Mouse (Mus musculus): ENCODE data around the gene Peg3. TPM values are rescaled to one million over a fixed set of nuclear protein-coding genes. Genes with fewer than 3 reads are reported as not detected.
"Not testable (repeated sequence)": the region's sequence is repeated elsewhere in the genome, so short reads cannot be mapped to it uniquely, and the experiment has no call there.

The Peg3 gene
- total RNA-seq (2021), result 100 to 1,000 TPM; 217 to 231 TPM
- long read RNA-seq, experiment 1, full-length matches to known transcripts, result 2 of 34 reads
- long read RNA-seq, experiment 1, partial matches to known transcripts, result 0 of 34 reads
- long read RNA-seq, experiment 1, other reads (novel, unspliced or antisense), result 32 of 34 reads
- long read RNA-seq, experiment 2, partial matches to known transcripts, result 0 of 20 reads
- long read RNA-seq, experiment 2, other reads (novel, unspliced or antisense), result 20 of 20 reads

- DNase-seq (ENCODE audit: low spot score in 2 of 2), result peak; percentile 83 to 90
Measured at GRCm38 (mm10) chr7:6730241-6730640, at the start of gene Peg3, which contains the start of gene Usp29. TSS of gene Peg3 (minus strand) at chr7:6730431. TSS of gene Usp29 (plus strand) at chr7:6730578.

- DNase-seq (ENCODE audit: low spot score in 2 of 2), result no peak
Measured at GRCm38 (mm10) chr7:6779172-6779571, 48.9 kb upstream of the Peg3 start.

- DNase-seq (ENCODE audit: low spot score in 2 of 2), result no peak
Measured at GRCm38 (mm10) chr7:6777689-6778088, 47.5 kb upstream of the Peg3 start.

- DNase-seq (ENCODE audit: low spot score in 2 of 2), result no peak
Measured at GRCm38 (mm10) chr7:6777107-6777506, 46.9 kb upstream of the Peg3 start.

- peak; percentile 55 to 75 for DNase-seq (ENCODE audit: low spot score in 2 of 2)
Measured at GRCm38 (mm10) chr7:6776314-6777059, 46.3 kb upstream of the Peg3 start.

- DNase-seq (ENCODE audit: low spot score in 2 of 2), result not testable (repeated sequence)
Measured at GRCm38 (mm10) chr7:6773865-6774413, 43.7 kb upstream of the Peg3 start.

GRCm38 (mm10) chr7:6770286-6770685, 40.1 kb upstream of the Peg3 start:
- no peak for DNase-seq (ENCODE audit: low spot score in 2 of 2)

- peak in 1 of 2 experiments; percentile 19 for DNase-seq (ENCODE audit: low spot score in 2 of 2)
Measured at GRCm38 (mm10) chr7:6765240-6765639, 35.0 kb upstream of the Peg3 start.

- DNase-seq (ENCODE audit: low spot score in 2 of 2), result no peak
Measured at GRCm38 (mm10) chr7:6760170-6760569, 29.9 kb upstream of the Peg3 start.

- DNase-seq (ENCODE audit: low spot score in 2 of 2), result no peak
Measured at GRCm38 (mm10) chr7:6759698-6760097, 29.5 kb upstream of the Peg3 start.

GRCm38 (mm10) chr7:6756777-6757291, 26.6 kb upstream of the Peg3 start:
- DNase-seq (ENCODE audit: low spot score in 2 of 2), result no peak

GRCm38 (mm10) chr7:6753440-6753839, 23.2 kb upstream of the Peg3 start:
- no peak for DNase-seq (ENCODE audit: low spot score in 2 of 2)

- DNase-seq (ENCODE audit: low spot score in 2 of 2), result no peak
Measured at GRCm38 (mm10) chr7:6749196-6749595, 19.0 kb upstream of the Peg3 start.

GRCm38 (mm10) chr7:6744281-6744904, 14.2 kb upstream of the Peg3 start:
- DNase-seq (ENCODE audit: low spot score in 2 of 2), result no peak

GRCm38 (mm10) chr7:6736060-6736459, 5.8 kb upstream of the Peg3 start:
- DNase-seq (ENCODE audit: low spot score in 2 of 2), result no peak

- DNase-seq (ENCODE audit: low spot score in 2 of 2), result no peak
Measured at GRCm38 (mm10) chr7:6731930-6732329, 1.7 kb upstream of the Peg3 start.

GRCm38 (mm10) chr7:6731373-6731772, 1.1 kb upstream of the Peg3 start:
- no peak for DNase-seq (ENCODE audit: low spot score in 2 of 2)

GRCm38 (mm10) chr7:6730801-6731200, 570 bp upstream of the Peg3 start:
- peak in 1 of 2 experiments; percentile 23 for DNase-seq (ENCODE audit: low spot score in 2 of 2)

- DNase-seq (ENCODE audit: low spot score in 2 of 2), result peak; percentile 94 to 95
Measured at GRCm38 (mm10) chr7:6729061-6729817, 992 bp downstream of the Peg3 start.

GRCm38 (mm10) chr7:6728263-6728931, 1.8 kb downstream of the Peg3 start:
- peak; percentile 83 to 90 for DNase-seq (ENCODE audit: low spot score in 2 of 2)
